Mouse (Mus musculus): ENCODE results near the gene Cd82. TPM values are rescaled to one million over a fixed set of nuclear protein-coding genes. Genes with fewer than 3 reads are reported as not detected.

Cd82 gene
- 14.8 and 15.0 TPM in 2 replicates for total RNA-seq (2014; rRNA removed; ENCODE audit: low replicate concordance)
- polyA plus RNA-seq (2015; fragmentation: Nextera tagmentation; extraction: Ambion mirVana), result 15.4 and 17.1 TPM in 2 replicates

DNA sequence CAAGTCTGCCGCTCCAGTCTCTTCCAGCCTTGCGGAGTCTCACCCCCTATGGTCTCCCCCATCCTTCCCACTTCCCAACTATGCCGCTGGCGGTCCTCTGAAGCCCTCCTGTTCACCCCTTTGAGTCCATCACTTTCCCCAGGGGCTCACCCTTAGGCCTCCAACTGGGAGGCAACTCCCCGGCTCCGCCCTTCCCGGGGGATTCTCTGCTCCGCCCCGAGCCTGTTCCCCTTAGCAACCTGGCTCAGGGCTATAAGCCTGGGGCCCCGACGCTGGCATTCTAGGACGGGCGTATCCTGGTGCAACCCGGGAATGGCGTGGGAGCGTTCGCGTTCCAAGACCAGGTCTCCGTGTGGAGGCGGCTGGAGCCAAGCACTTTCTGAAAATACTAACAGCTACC lies at the start of gene Cd82:
Gene Cd82, minus strand, starts transcription at position 381 of the 400 bp plus-strand sequence.
- ATAC-seq (ENCODE audit: insufficient read depth, low read depth) (peak; percentile 70), DNase-seq (ENCODE audit: low spot score) (peak; percentile 72)
- Histone ChIP-seq H3K27ac (ENCODE audit: low read depth) (peak within 1 kb of the TSS; percentile 52), H3K36me3 (replicated peaks; ENCODE audit: control insufficient read depth, insufficient read depth, low read length) (no peaks in the 10 kb centered on the region), H3K4me3 (ENCODE audit: low read depth, low read length) (peak within 1 kb of the TSS; percentile 69), H3K27me3 (ENCODE audit: control insufficient read depth, insufficient read depth, low read length) (no peaks in the 10 kb centered on the region), H3K9me3 (replicated peaks; ENCODE audit: control insufficient read depth, low read length) (no peaks in the 10 kb centered on the region), H3K4me2 (ENCODE audit: low read depth, low read length) (peak within 1 kb of the TSS; percentile 91), H3K9ac (replicated peaks; ENCODE audit: low read depth, low read length) (peak within 1 kb of the TSS; percentile 66), H3K4me1 (ENCODE audit: control insufficient read depth, insufficient read depth) (peaks cover 10% of the 10 kb centered on the region; the same call in 1 of the 2 replicates)
- WGBS, result 4% methylated on average over 20 of the region's 20 CpGs
- TF ChIP-seq CTCF (IDR thresholded peaks at IDR 0.05; ENCODE audit: low read depth), result no peak
- no peak for TF ChIP-seq EP300 (IDR thresholded peaks at IDR 0.05; ENCODE audit: low read depth)

DNA sequence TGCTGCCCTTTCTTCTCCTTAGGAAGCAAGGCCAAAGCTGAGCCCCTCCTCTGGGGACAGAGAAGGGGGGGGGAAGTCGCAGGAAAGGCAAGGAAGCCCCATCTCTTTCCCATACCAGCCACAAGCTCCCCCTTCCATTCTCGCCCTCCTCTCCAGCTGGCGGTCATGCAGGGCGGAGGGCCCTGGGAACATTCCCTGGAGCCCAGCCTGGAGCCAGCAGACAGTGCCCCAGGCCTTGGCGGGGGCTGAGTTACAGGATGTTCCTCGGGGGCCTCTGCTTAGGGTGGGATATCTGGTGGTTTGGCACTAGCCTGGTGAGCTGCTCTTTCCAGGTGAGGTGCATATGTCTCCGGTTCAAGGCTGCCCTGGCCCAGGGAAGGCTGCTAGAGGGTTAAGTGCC lies 49.2 kb upstream of the Cd82 start:
- Histone ChIP-seq H3K36me3 (replicated peaks; ENCODE audit: control insufficient read depth, insufficient read depth, low read length) (no peaks in the 10 kb centered on the region), H3K4me3 (ENCODE audit: low read depth, low read length) (no peak overlapping the region), H3K9ac (replicated peaks; ENCODE audit: low read depth, low read length) (no peak overlapping the region), H3K27me3 (ENCODE audit: control insufficient read depth, insufficient read depth, low read length) (no peaks in the 10 kb centered on the region), H3K9me3 (replicated peaks; ENCODE audit: control insufficient read depth, low read length) (no peaks in the 10 kb centered on the region), H3K4me2 (ENCODE audit: low read depth, low read length) (no peak overlapping the region), H3K4me1 (ENCODE audit: control insufficient read depth, insufficient read depth) (no peaks in the 10 kb centered on the region), H3K27ac (ENCODE audit: low read depth) (no peak overlapping the region)
- no peak for ATAC-seq (ENCODE audit: insufficient read depth, low read depth)
- TF ChIP-seq EP300 (IDR thresholded peaks at IDR 0.05; ENCODE audit: low read depth), result no peak
- TF ChIP-seq CTCF (IDR thresholded peaks at IDR 0.05; ENCODE audit: low read depth), result no peak
- 47% methylated on average over 7 of the region's 7 CpGs for WGBS
- DNase-seq (ENCODE audit: low spot score), result no peak

DNA sequence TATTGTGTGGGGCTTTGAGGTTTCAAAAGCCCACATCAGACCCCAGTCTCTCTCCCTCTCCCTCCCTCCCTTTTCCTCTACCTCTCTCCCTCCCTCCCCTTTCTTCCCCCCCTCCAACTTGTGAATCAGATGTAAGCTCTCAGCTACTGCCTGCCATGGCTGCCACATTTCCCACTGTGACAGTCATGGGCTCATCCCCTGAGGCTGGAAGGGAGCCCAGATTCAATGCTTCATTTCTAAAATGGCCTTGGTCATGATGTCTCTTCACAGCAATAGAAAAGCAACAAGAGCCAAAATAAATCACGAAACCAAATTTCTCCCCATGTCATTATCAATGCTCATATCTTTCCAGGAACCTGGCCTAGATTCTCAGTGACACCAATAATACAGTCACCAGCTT lies 47.9 kb upstream of the Cd82 start:
- ATAC-seq (ENCODE audit: insufficient read depth, low read depth), result no peak
- Histone ChIP-seq H3K27ac (ENCODE audit: low read depth) (no peak overlapping the region), H3K4me1 (ENCODE audit: control insufficient read depth, insufficient read depth) (no peaks in the 10 kb centered on the region), H3K9ac (replicated peaks; ENCODE audit: low read depth, low read length) (no peak overlapping the region), H3K4me3 (ENCODE audit: low read depth, low read length) (no peak overlapping the region), H3K4me2 (ENCODE audit: low read depth, low read length) (no peak overlapping the region), H3K9me3 (replicated peaks; ENCODE audit: control insufficient read depth, low read length) (no peaks in the 10 kb centered on the region), H3K36me3 (replicated peaks; ENCODE audit: control insufficient read depth, insufficient read depth, low read length) (no peaks in the 10 kb centered on the region), H3K27me3 (ENCODE audit: control insufficient read depth, insufficient read depth, low read length) (no peaks in the 10 kb centered on the region)
- DNase-seq (ENCODE audit: low spot score), result no peak
- 72% methylated on average over 1 of the region's 1 CpGs for WGBS
- TF ChIP-seq EP300 (IDR thresholded peaks at IDR 0.05; ENCODE audit: low read depth) (no peak), CTCF (IDR thresholded peaks at IDR 0.05; ENCODE audit: low read depth) (no peak)

DNA sequence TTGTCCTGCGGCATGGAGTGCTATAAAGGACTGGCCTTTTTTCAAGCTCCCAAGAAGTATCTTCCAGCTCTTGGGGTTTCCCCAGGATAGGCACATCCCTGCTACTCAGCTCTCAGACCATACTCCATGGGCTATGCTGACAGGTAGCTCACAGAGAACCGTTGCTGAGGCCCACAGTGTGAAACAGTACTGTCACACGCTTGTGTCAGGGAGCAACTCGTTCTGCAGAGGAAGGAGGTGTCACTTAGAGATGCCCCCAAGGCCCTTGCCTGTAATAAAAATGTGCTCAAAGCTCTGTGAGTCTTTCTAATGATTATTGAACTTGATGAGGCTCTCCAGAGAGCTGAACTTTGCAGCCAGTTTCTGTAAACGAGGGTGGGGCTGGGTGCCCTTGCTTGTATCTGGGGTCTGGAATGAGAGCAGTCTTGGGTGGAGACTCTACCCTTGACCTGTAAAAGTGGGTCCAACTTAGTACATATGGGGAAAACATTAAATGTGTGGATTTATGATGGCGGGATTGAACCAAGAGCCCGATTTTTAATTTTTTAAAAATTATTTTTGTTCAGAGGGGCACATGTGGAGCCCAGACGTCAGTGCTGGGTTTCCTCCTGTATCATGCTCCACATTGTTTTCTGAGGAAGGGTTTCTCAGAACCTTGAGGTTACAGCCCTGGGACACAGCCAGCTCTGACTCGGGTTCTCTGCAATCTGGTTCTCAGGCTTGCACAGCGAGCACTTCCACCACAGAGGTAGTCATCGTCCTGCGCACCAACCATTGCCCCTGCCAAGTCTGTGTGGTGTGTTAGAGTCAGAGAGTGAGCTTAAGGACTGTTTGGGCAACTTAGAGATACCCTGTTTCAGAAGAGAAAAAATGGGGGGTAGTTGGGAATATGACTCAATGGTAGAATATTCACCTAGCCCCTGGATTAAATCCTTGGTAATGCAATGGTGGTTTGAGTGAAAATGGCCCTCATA lies 47.1 kb upstream of the Cd82 start:
- Histone ChIP-seq H3K4me2 (ENCODE audit: low read depth, low read length) (no peak overlapping the region), H3K4me1 (ENCODE audit: control insufficient read depth, insufficient read depth) (no peaks in the 10 kb centered on the region), H3K9ac (replicated peaks; ENCODE audit: low read depth, low read length) (no peak overlapping the region), H3K27me3 (ENCODE audit: control insufficient read depth, insufficient read depth, low read length) (no peaks in the 10 kb centered on the region), H3K4me3 (ENCODE audit: low read depth, low read length) (no peak overlapping the region), H3K36me3 (replicated peaks; ENCODE audit: control insufficient read depth, insufficient read depth, low read length) (no peaks in the 10 kb centered on the region), H3K9me3 (replicated peaks; ENCODE audit: control insufficient read depth, low read length) (no peaks in the 10 kb centered on the region), H3K27ac (ENCODE audit: low read depth) (no peak overlapping the region)
- DNase-seq (ENCODE audit: low spot score) (no peak), ATAC-seq (ENCODE audit: insufficient read depth, low read depth) (no peak)
- WGBS, result 81% methylated on average over 12 of the region's 12 CpGs
- no peak for TF ChIP-seq EP300 (IDR thresholded peaks at IDR 0.05; ENCODE audit: low read depth)
- no peak for TF ChIP-seq CTCF (IDR thresholded peaks at IDR 0.05; ENCODE audit: low read depth)

DNA sequence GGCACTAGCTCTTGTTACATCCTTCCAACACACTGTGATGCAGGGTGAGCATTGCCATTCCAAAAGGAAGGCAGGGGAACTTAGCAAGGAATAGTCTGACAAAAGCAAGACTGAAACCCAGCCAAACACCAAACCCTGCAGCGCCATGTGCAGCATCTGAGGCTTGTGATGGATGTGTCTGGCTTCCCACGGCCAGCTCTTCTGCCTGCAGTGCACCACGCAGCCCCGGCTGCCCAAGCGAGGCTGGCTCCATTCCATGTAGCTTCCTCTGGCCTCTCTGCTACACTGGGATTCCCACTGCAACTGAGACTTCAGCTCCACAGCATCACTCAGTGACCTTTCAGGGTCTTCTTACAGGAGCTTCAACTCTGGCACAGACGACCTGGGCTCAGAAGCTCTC lies 42.2 kb upstream of the Cd82 start:
- Histone ChIP-seq H3K9me3 (replicated peaks; ENCODE audit: control insufficient read depth, low read length) (no peaks in the 10 kb centered on the region), H3K4me1 (ENCODE audit: control insufficient read depth, insufficient read depth) (no peaks in the 10 kb centered on the region), H3K27ac (ENCODE audit: low read depth) (no peak overlapping the region), H3K36me3 (replicated peaks; ENCODE audit: control insufficient read depth, insufficient read depth, low read length) (no peaks in the 10 kb centered on the region), H3K27me3 (ENCODE audit: control insufficient read depth, insufficient read depth, low read length) (no peaks in the 10 kb centered on the region), H3K4me2 (ENCODE audit: low read depth, low read length) (no peak overlapping the region), H3K9ac (replicated peaks; ENCODE audit: low read depth, low read length) (no peak overlapping the region), H3K4me3 (ENCODE audit: low read depth, low read length) (no peak overlapping the region)
- 65% methylated on average over 6 of the region's 6 CpGs for WGBS
- ATAC-seq (ENCODE audit: insufficient read depth, low read depth) (no peak), DNase-seq (ENCODE audit: low spot score) (no peak)
- TF ChIP-seq CTCF (IDR thresholded peaks at IDR 0.05; ENCODE audit: low read depth) (no peak), EP300 (IDR thresholded peaks at IDR 0.05; ENCODE audit: low read depth) (no peak)
